Mouse (Mus musculus) kidney, adult 2 months (tissue): ENCODE measurements around the gene Sema4b.

ENCODE experiments used
- CTCF ChIP-seq: fragments of 200-500 bp; conservative IDR thresholded peaks from 2 replicates; pipeline ENCODE4 v1.5.1; 2011; ENCODE audit warnings: low read depth, mild to moderate bottlenecking, control low read depth, low read length, moderate library complexity, mixed read lengths; ENCODE audit not compliant: insufficient read depth, insufficient read length
- POLR2A ChIP-seq: fragments of 200-500 bp; IDR thresholded peaks from one replicate; pipeline ENCODE4 v1.6.1; 2011; ENCODE audit warnings: low read depth, low read length, control low read depth

GRCm38 (mm10) chr7:80269751-80270255 lies 83.2 kb downstream of the Sema4b start:
- no peak for TF ChIP-seq CTCF
- TF ChIP-seq POLR2A: no peak
